Mouse (Mus musculus) intestine, postnatal 0 days (tissue): ENCODE data around the gene Tmem178b. TPM values are rescaled to one million over a fixed set of nuclear protein-coding genes. Genes with fewer than 3 reads are reported as not detected.

ENCODE experiments used
- ATAC-seq: fragments of 200-750 bp; cut with Nextera tagmentation; 2 replicates; pipeline ENCODE4 v1.8.0; 2017; ENCODE audit warnings: mild to moderate bottlenecking, moderate TSS enrichment, moderate library complexity
- H3K27ac ChIP-seq: fragments of 300-500 bp; sonication (generic); 2 replicates; pipeline ENCODE4 v1.5.1; 2014; ENCODE audit warnings: mild to moderate bottlenecking, low read depth, low read length, moderate library complexity
- H3K27me3 ChIP-seq: fragments of 300-500 bp; sonication (generic); replicated peaks from 2 replicates; pipeline ENCODE4 v1.6.1; 2014; ENCODE audit warnings: low read length, mixed read lengths; ENCODE audit not compliant: control insufficient read depth, insufficient read depth
- H3K36me3 ChIP-seq: fragments of 300-500 bp; sonication (generic); 2 replicates; pipeline ENCODE4 v1.6.1; 2014; ENCODE audit warnings: mild to moderate bottlenecking, moderate library complexity; ENCODE audit not compliant: control insufficient read depth, insufficient read depth
- H3K4me1 ChIP-seq: fragments of 300-500 bp; sonication (generic); replicated peaks from 2 replicates; pipeline ENCODE4 v1.6.1; 2014; ENCODE audit warnings: antibody characterized with exemption, low read length, mixed read lengths; ENCODE audit not compliant: control insufficient read depth, insufficient read depth
- H3K4me2 ChIP-seq: fragments of 300-500 bp; sonication (generic); replicated peaks from 2 replicates; pipeline ENCODE4 v1.6.1; 2014; ENCODE audit warnings: low read depth, mild to moderate bottlenecking, moderate library complexity
- H3K4me3 ChIP-seq: fragments of 300-500 bp; sonication (generic); 2 replicates; pipeline ENCODE4 v1.5.1; 2014; ENCODE audit warnings: low read depth, low read length
- H3K9ac ChIP-seq: fragments of 300-500 bp; sonication (generic); 2 replicates; pipeline ENCODE4 v1.6.1; 2014; ENCODE audit warnings: mild to moderate bottlenecking, low read depth, low read length
- H3K9me3 ChIP-seq: fragments of 300-500 bp; sonication (generic); 2 replicates; pipeline ENCODE4 v1.6.1; 2016; ENCODE audit warnings: mixed run types; ENCODE audit not compliant: control insufficient read depth
- CTCF ChIP-seq: sonication (generic); IDR thresholded peaks from 2 replicates; pipeline ENCODE4 v1.5.1; 2016; ENCODE audit warnings: low read depth, mild to moderate bottlenecking, control low read depth, antibody characterized with exemption, moderate library complexity
- WGBS: fragments of 180-500 bp; shearing (Covaris S2); extraction: QIAGEN DNeasy Blood & Tissue Kit; methylation state at CpG from one replicate; pipeline ENCODE4 v1.1.7; 2014; 5-methylcytosine and 5-hydroxymethylcytosine counted together
- polyA plus RNA-seq: library from polyadenylated mRNA; unstranded; fragments of >200 nt; fragmentation: Nextera tagmentation; extraction: Ambion mirVana; gene quantifications from 2 replicates; pipeline ENCODE4 v1.2.1, GENCODE M21; 2015

Gene Tmem178b
- polyA plus RNA-seq, 1 experiment from 2014 or later: 0.60 TPM

- TF ChIP-seq CTCF: no peak
- H3K9me3 ChIP-seq: no peaks in the 10 kb centered on the region
- no peak overlapping the region for H3K4me2 ChIP-seq
- H3K4me1 ChIP-seq: no peaks in the 10 kb centered on the region
- H3K27me3 ChIP-seq: no peaks in the 10 kb centered on the region
- no peak for ATAC-seq
- no peak overlapping the region for H3K9ac ChIP-seq
- H3K36me3 ChIP-seq: no peaks in the 10 kb centered on the region
- 80% methylated on average over 5 of the region's 5 CpGs for WGBS
- no peak overlapping the region for H3K4me3 ChIP-seq
- no peak overlapping the region for H3K27ac ChIP-seq
Observed at GRCm38 (mm10) chr6:40076670-40077313, 203.7 kb downstream of the Tmem178b start.

GRCm38 (mm10) chr6:40078353-40078752, 205.3 kb downstream of the Tmem178b start:
- Histone ChIP-seq H3K9ac (no peak overlapping the region), H3K27ac (no peak overlapping the region), H3K27me3 (no peaks in the 10 kb centered on the region), H3K4me2 (no peak overlapping the region), H3K4me1 (no peaks in the 10 kb centered on the region), H3K36me3 (no peaks in the 10 kb centered on the region), H3K4me3 (no peak overlapping the region), H3K9me3 (no peaks in the 10 kb centered on the region)
- no peak for ATAC-seq
- TF ChIP-seq CTCF: no peak
- WGBS: 88% methylated on average over 3 of the region's 3 CpGs

- Histone ChIP-seq H3K36me3 (no peaks in the 10 kb centered on the region), H3K4me3 (no peak overlapping the region), H3K4me1 (no peaks in the 10 kb centered on the region), H3K9ac (no peak overlapping the region), H3K27me3 (no peaks in the 10 kb centered on the region), H3K27ac (no peak overlapping the region), H3K9me3 (no peaks in the 10 kb centered on the region), H3K4me2 (no peak overlapping the region)
- WGBS: 80% methylated on average over 3 of the region's 3 CpGs
- no peak for ATAC-seq
- TF ChIP-seq CTCF: no peak
Observed at GRCm38 (mm10) chr6:40083726-40084125, 210.7 kb downstream of the Tmem178b start.

DNA sequence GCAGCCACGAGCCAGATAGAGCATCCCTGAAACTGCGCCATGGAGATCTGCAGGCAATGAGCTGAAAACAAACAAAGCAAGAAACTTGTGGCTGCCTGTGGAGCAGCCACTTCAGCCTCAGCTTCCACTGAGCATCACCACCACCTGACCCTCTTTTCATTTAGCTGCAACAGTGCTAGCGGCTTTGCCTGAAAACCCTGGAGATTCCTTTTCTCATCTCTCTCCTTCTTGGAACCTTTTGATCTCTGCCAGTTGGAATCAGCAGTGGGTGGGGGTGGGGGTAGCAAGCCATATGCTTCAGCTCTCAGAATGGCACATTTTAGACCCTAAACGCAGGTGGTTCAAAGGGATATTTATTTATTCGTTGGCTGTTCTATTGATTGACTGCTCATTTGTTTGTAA, 218.2 kb downstream of the Tmem178b start:
- TF ChIP-seq CTCF: no peak
- Histone ChIP-seq H3K27ac (no peak overlapping the region), H3K4me2 (no peak overlapping the region), H3K36me3 (no peaks in the 10 kb centered on the region), H3K9ac (no peak overlapping the region), H3K4me3 (no peak overlapping the region), H3K27me3 (no peaks in the 10 kb centered on the region), H3K4me1 (no peaks in the 10 kb centered on the region), H3K9me3 (no peaks in the 10 kb centered on the region)
- no peak for ATAC-seq
- 21% methylated on average over 5 of the region's 5 CpGs for WGBS

DNA sequence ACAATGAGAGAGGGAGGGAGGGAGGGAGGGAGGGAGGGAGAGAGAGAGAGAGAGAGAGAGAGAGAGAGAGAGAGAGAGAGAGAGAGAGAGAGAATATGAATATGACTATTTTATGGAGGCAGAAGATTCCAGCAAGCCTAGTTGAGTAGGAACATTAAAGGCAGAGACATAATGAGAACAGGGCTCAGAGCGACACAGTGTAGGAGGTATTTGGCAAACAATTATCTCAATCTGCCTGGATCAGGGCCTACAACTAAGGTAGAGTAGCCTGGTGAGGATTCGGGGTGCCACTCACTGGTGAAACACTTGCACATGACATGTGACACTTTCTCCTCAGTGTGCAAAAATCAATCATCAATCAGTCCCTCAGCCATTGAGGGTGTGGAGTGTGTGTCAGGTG, 225.4 kb downstream of the Tmem178b start:
- 76% methylated on average over 2 of the region's 2 CpGs for WGBS
- no peak overlapping the region for H3K4me3 ChIP-seq
- no peaks in the 10 kb centered on the region for H3K36me3 ChIP-seq
- TF ChIP-seq CTCF: no peak
- no peaks in the 10 kb centered on the region for H3K27me3 ChIP-seq
- no peak overlapping the region for H3K9ac ChIP-seq
- no peak overlapping the region for H3K4me2 ChIP-seq
- H3K27ac ChIP-seq: no peak overlapping the region
- ATAC-seq: no peak
- no peaks in the 10 kb centered on the region for H3K4me1 ChIP-seq
- H3K9me3 ChIP-seq: no peaks in the 10 kb centered on the region

- Histone ChIP-seq H3K4me2 (no peak overlapping the region), H3K27me3 (no peaks in the 10 kb centered on the region), H3K4me3 (no peak overlapping the region), H3K36me3 (no peaks in the 10 kb centered on the region), H3K27ac (no peak overlapping the region), H3K4me1 (no peaks in the 10 kb centered on the region), H3K9ac (no peak overlapping the region), H3K9me3 (no peaks in the 10 kb centered on the region)
- no peak for TF ChIP-seq CTCF
- 78% methylated on average over 4 of the region's 4 CpGs for WGBS
- ATAC-seq: no peak
Observed at GRCm38 (mm10) chr6:40101785-40102184, 228.7 kb downstream of the Tmem178b start.

DNA sequence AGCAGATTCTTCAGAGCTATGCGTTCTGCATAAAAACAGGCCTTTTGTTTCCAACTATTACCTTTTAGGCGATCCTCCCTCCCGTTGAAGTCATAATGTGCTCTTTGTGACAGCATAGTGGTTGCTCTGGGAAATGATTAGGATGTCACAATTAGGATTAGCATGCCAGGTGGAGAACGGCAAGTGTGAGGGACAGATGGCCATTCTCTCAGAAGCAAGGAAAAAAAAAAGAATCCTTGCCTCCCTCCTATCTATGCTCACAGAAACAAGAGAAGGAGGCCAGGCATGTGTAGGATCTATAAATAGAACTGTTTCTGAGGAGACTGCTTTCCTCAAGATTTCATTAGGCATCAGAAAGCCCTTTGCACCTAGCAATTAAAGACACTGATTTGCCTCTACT, 229.8 kb downstream of the Tmem178b start:
- H3K36me3 ChIP-seq: no peaks in the 10 kb centered on the region
- 59% methylated on average over 4 of the region's 4 CpGs for WGBS
- no peak for ATAC-seq

More for the DNA sequence above, 229.8 kb downstream of the Tmem178b start:
- Histone ChIP-seq H3K9ac (no peak overlapping the region), H3K27me3 (no peaks in the 10 kb centered on the region), H3K27ac (no peak overlapping the region), H3K4me1 (no peaks in the 10 kb centered on the region), H3K9me3 (no peaks in the 10 kb centered on the region), H3K4me2 (no peak overlapping the region), H3K4me3 (no peak overlapping the region)
- TF ChIP-seq CTCF: no peak
